Mouse (Mus musculus) megakaryocyte-erythroid progenitor cell, adult 5 weeks (primary cell): Measurements from ENCODE around the gene Toporsl. TPM values are rescaled to one million over a fixed set of nuclear protein-coding genes. Genes with fewer than 3 reads are reported as not detected.

ENCODE experiments used
- polyA plus RNA-seq: library from polyadenylated mRNA; stranded (reverse); fragments of >175 nt; gene quantifications from 2 replicates; pipeline ENCODE4 v1.2.3, GENCODE M21; 2012

The Toporsl gene
- polyA plus RNA-seq: not detected in 2 replicates

GRCm38 (mm10) chr4:52595927-52596326 lies at the start of gene Toporsl:
Gene Toporsl, plus strand, starts transcription at chr4:52596274.

Other genes starting within 250 kb of the Toporsl start
- gene Smc2, start 157.0 kb upstream of the Toporsl start, polyA plus RNA-seq: 6.8 and 9.8 TPM in 2 replicates
- gene Vma21-ps, start 99.0 kb upstream of the Toporsl start, polyA plus RNA-seq: not detected in 2 replicates
- gene Olfr275, start 218.3 kb downstream of the Toporsl start, polyA plus RNA-seq: not detected in 2 replicates